Mouse (Mus musculus) heart, embryonic 10.5 days (tissue): ENCODE measurements around the gene Atg4a-ps. TPM values are rescaled to one million over a fixed set of nuclear protein-coding genes. Genes with fewer than 3 reads are reported as not detected.

ENCODE experiments used
- microRNA-seq: library from miRNA; unstranded; fragments of <30 nt; microRNA quantifications from one replicate; pipeline ENCODE4, GENCODE M21; 2017
- polyA plus RNA-seq: library from polyadenylated mRNA; unstranded; fragments of >200 nt; fragmentation: Nextera tagmentation; extraction: Ambion mirVana; gene quantifications from 2 replicates; pipeline ENCODE4 v1.2.1, GENCODE M21; 2016

The Atg4a-ps gene
- polyA plus RNA-seq, 1 experiment from 2014 or later, result 0.14 TPM

Small RNAs within 50 kb of the gene (microRNA-seq; reads per million reads assigned to microRNA genes)
- gene Gm25325, result not detected

Other genes with a start within 250 kb of the Atg4a-ps start
- gene Syt6, start 70.8 kb downstream of the Atg4a-ps start, polyA plus RNA-seq, result 0.34 and 0.51 TPM in 2 replicates
- gene Olfml3, start 91.9 kb upstream of the Atg4a-ps start, polyA plus RNA-seq, result 14.1 and 15.4 TPM in 2 replicates
- gene Gm10964, start 93.3 kb upstream of the Atg4a-ps start, polyA plus RNA-seq, result not detected in 2 replicates
- gene Hipk1, start 145.5 kb upstream of the Atg4a-ps start, polyA plus RNA-seq, result 8.2 and 9.5 TPM in 2 replicates
- gene Dclre1b, start 163.4 kb upstream of the Atg4a-ps start, polyA plus RNA-seq, result 25.7 and 25.8 TPM in 2 replicates
- gene Ap4b1, start 163.5 kb upstream of the Atg4a-ps start, polyA plus RNA-seq, result 20.3 and 20.8 TPM in 2 replicates
- gene Gm43064, start 163.5 kb upstream of the Atg4a-ps start, polyA plus RNA-seq, result not detected in 2 replicates
- gene Bcl2l15, start 186.5 kb upstream of the Atg4a-ps start, polyA plus RNA-seq, result 0.13 and 1.4 TPM in 2 replicates
- gene Ptpn22, start 213.7 kb upstream of the Atg4a-ps start, polyA plus RNA-seq, result 0.19 and 0.78 TPM in 2 replicates